ENCODE assay signal across 8 mouse cellular contexts in the genomic region with DNA sequence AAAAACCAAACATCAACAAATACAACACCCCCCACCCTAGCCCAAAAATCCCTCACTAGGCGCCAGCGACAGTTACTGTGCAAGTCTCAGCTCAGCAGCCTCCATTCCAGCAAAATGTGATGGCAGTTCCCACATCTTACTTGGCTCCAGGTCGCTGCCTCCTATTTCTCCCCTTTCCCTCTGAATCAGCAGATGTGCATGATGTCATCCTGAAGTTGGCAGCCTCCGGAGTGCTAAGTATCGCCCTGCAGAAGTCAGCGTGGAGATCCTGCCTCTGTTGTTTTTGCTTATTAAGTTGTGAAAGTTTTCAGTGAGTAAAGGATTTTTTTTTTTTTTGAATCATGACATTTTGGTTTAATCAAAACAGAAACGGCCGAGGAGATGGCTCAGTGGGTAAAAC.
DNase-seq lines count a peak whose midpoint lies in the region; ATAC-seq lines count a peak whose summit lies in the region.

No protein-coding gene starts in this region.

- no peaks in the 10 kb centered on the region for H3K36me3 ChIP-seq in midbrain, embryonic 11.5 days (ENCODE audit: control insufficient read depth, insufficient read depth, low read length)

- H3K4me2 ChIP-seq in midbrain, embryonic 11.5 days, result no peak overlapping the region

- no peaks in the 10 kb centered on the region for H3K27me3 ChIP-seq in midbrain, embryonic 11.5 days (ENCODE audit: control insufficient read depth, insufficient read depth, low read length)

- H3K4me3 ChIP-seq in midbrain, embryonic 11.5 days (ENCODE audit: low read depth, low read length), result no peak overlapping the region

- peak; percentile 36 for DNase-seq in layer of hippocampus, adult 9-11 months
- DNase-seq in layer of hippocampus, postnatal 36 days, result no peak
- peak; percentile 93 for DNase-seq in brain, adult 2 months (ENCODE audit: low read depth, low spot score)
- DNase-seq in heart, adult 9 months (ENCODE audit: low spot score in 2 of 2), result peak; percentile 35 to 46
- peak; percentile 43 to 67 for DNase-seq in lung, postnatal 4 days
- DNase-seq in ovary, postnatal 10 days (ENCODE audit: low spot score), result no peak
- no peak for DNase-seq in spleen, postnatal 4 days (ENCODE audit: low spot score in 2 of 2)
- DNase-seq in midbrain, embryonic 11.5 days (ENCODE audit: low spot score, missing footprints), result no peak

- ATAC-seq in midbrain, embryonic 11.5 days (ENCODE audit: low FRiP score), result no peak

- 78% methylated on average over 8 of the region's 8 CpGs for WGBS in midbrain, embryonic 11.5 days

- no peaks in the 10 kb centered on the region for H3K9me3 ChIP-seq in midbrain, embryonic 11.5 days (ENCODE audit: control insufficient read depth, low read length)

- H3K27ac ChIP-seq in midbrain, embryonic 11.5 days (ENCODE audit: low read depth, low read length), result no peak overlapping the region

- H3K9ac ChIP-seq in midbrain, embryonic 11.5 days (ENCODE audit: low read length), result no peak overlapping the region

- H3K4me1 ChIP-seq in midbrain, embryonic 11.5 days (ENCODE audit: control insufficient read depth, insufficient read depth, low read length), result no peaks in the 10 kb centered on the region

Comparison
In these comparisons a context has a peak if more than half of its experiments do, and no peak if none do; other contexts are left out.
1. DNase-seq: peak in layer of hippocampus, adult 9-11 months (single experiment), brain, adult 2 months (single experiment), heart, adult 9 months (2 of 2) and lung, postnatal 4 days (2 of 2); none in layer of hippocampus, postnatal 36 days (0 of 2), ovary, postnatal 10 days (single experiment), spleen, postnatal 4 days (0 of 2) and midbrain, embryonic 11.5 days (single experiment).